Mouse (Mus musculus) MEL (cell line): ENCODE measurements at regions not wholly inside any gene's neighbourhood (a gene's known extent, or its start where the extent isn't known, plus 50 kb on each side); places are given as distances from the start of the nearest gene placed in this dataset.

ENCODE experiments used
- EP300 ChIP-seq, 2 experiments: IDR thresholded peaks; 2 replicates each; pipeline ENCODE4 v1.6.1; 2011; ENCODE audit warnings: improper control_type of control experiment in 2 of 2, low read length in 2 of 2, low read depth in 1 of 2, mild to moderate bottlenecking in 1 of 2
- HCFC1 ChIP-seq: IDR thresholded peaks from 2 replicates; pipeline ENCODE4 v1.6.1; 2012; ENCODE audit warnings: low read depth, mild to moderate bottlenecking, inconsistent platforms, low read length, improper control_type of control experiment, moderate library complexity
- POLR2A ChIP-seq, 2 experiments: IDR thresholded peaks; 2 replicates each; pipeline ENCODE4 v1.6.1; 2011 to 2012; ENCODE audit warnings: low read length in 2 of 2, mild to moderate bottlenecking in 2 of 2, control low read depth in 1 of 2, improper control_type of control experiment in 1 of 2, low read depth in 1 of 2, moderate library complexity in 1 of 2; ENCODE audit not compliant: control insufficient read depth in 1 of 2, insufficient read depth in 1 of 2, poor library complexity in 1 of 2
- UBTF ChIP-seq: IDR thresholded peaks from 2 replicates; pipeline ENCODE4 v1.6.1; 2012; ENCODE audit warnings: low read depth, mild to moderate bottlenecking, inconsistent platforms, low read length, improper control_type of control experiment, moderate library complexity, borderline replicate concordance; ENCODE audit not compliant: insufficient read depth
- USF2 ChIP-seq, 2 experiments: IDR thresholded peaks; 2 replicates each; pipeline ENCODE4 v1.6.1; 2011 to 2012; ENCODE audit warnings: improper control_type of control experiment in 2 of 2, low read length in 2 of 2, borderline replicate concordance in 1 of 2, inconsistent platforms in 1 of 2, low read depth in 1 of 2, mild to moderate bottlenecking in 1 of 2; ENCODE audit not compliant: insufficient read depth in 1 of 2

DNA sequence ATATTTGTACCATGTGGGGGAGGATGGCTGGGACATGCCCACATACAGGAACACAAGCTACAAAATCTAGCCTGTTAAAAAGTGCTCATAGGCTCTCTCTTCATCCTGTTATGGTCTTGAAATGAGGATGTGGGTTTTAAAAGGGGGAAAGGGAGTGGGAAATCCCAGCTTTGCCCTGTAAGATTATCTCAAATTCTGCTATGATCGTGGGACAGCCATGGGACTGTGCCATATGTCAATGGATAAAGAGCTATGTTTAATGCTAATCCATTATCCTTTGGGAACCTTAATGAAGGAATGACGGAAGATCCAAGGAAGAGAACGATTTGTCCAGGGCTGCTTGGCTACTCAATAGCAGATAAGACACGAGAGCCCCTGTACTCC, 113.8 kb upstream of the Foxn2 start:
- no peak for TF ChIP-seq UBTF
- TF ChIP-seq EP300 (IDR thresholded peaks at IDR 0.05; ENCODE audit: low read depth in 1 of 2, low read length in 2 of 2), result no peak
- TF ChIP-seq POLR2A (IDR thresholded peaks at IDR 0.05; ENCODE audit: control insufficient read depth in 1 of 2, insufficient read depth in 1 of 2, low read depth in 1 of 2, low read length in 2 of 2, poor library complexity in 1 of 2), result no peak
- TF ChIP-seq HCFC1, result no peak
- TF ChIP-seq USF2 (IDR thresholded peaks at IDR 0.05; ENCODE audit: borderline replicate concordance in 1 of 2, insufficient read depth in 1 of 2, low read depth in 1 of 2, low read length in 2 of 2), result no peak
